Mouse (Mus musculus): ENCODE results near the gene Adcy2.
A peak's percentile ranks its signal among the peaks of the same experiment; 100 is the strongest.

The Adcy2 gene

DNA sequence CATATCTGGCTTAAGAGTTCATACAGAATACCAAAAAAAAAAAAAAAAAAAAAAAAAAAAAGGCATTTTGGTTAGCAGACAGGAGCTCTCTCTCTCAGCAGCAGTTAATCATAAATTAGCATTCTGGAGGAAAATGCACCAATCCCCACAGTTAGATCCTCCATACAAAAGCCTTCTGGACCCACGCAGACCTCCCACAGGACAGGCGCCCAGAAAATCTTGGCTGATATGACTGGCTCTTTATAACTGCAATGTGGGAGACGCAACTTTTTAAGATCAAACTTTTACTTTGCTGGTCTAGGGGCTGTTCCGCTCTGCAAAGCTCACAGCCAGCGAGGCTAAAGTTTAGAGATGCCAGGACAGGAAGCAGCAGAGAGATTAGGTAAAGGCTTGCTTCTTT lies 37.8 kb downstream of the Adcy2 start:
- no peak for DNase-seq (ENCODE audit: low read depth, low spot score)

DNA sequence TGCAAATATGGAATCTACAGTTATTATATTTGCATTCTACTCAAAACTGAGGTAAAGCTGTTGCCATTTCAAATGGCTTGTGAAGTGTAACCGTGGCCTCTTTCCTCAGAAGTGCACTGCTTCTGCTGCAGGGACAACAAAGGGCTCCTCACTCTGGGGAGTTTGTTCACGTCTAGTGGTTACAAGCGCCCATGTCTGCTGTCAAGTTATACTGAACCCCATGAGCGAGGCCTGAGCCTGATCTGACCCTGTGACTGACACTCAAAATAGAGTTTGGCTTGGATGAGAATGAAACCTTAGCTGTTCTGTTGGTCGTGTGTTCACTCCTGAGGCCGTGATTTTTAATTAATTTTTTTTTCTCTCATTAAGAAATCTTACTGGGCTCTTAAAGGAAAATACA lies 38.8 kb downstream of the Adcy2 start:
- DNase-seq (ENCODE audit: low read depth, low spot score), result no peak

GRCm38 (mm10) chr13:68959406-68959805 lies 39.9 kb downstream of the Adcy2 start:
- no peak for DNase-seq (ENCODE audit: low read depth, low spot score)

DNA sequence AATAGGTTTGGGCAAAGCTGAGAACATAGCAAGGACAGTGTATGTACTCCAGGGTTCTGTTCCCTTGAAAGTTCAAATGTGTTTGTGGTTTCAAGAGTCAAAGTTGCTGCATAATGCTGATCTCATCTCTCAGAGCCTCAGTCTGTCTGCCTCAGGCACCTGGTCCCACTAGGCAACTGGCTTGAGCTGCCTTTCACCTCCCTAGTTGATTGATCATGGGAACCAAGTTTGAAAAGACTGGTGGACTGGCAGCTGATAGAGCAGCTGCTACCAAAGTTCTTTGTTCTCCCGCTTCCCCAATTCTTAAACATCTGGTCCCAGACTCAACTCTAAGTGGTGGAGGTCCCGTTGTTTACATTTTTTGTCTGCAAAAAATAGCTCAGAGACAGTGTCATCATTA lies 56.6 kb downstream of the Adcy2 start:
- DNase-seq (ENCODE audit: low read depth, low spot score), result no peak

DNA sequence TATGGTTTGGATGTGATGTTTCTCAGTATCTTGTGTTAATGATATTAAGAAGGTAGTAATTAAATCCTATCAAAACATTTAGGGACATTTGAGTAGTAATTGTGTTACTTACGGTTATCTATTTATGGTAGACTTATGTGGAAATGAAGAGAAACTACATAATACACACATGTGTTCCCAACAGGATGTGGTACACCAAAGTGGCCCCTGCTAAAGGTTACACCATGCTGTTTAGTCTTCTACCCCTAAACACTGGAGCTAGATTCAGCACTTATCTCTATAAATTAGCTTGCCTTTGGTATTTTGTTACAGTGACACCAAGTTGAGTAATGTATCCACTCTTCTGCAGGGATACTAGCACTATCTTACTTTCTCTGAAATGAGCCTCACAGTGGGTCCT lies 57.9 kb downstream of the Adcy2 start:
- DNase-seq (ENCODE audit: low read depth, low spot score), result no peak

GRCm38 (mm10) chr13:68932283-68932647 lies 67.1 kb downstream of the Adcy2 start:
- DNase-seq (ENCODE audit: low read depth, low spot score), result no peak

DNA sequence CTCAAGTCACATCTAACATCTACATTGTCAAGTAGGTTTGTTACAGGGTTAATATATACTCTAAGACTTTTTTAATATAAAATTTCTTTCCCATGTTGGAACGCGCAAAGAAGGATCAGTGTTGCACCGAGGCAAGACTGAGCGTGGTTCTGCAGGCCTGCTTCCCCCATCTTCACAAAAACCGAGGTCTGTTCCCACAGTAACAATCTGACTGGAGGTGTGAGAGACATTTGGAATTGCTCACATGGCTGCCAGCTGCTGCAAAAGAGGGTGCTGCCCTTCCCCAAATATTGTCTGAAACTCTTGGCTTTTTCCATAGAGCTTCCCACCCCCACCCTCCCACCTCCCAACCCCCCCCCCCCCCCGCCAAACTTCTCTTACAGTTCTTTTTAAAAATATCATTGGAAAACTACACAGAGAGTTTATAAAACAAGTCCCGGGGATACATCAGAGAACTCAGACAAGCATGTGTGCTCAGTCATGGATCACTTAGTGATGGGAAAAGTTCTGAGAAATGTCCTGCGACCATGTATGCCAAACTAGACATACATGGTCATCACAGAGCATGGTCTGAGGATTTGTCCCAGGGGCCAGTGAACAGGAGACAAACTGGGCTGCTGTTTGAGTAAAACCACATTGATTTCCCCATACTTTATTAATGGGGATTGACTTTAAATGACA lies 67.6 kb downstream of the Adcy2 start:
- DNase-seq (ENCODE audit: low read depth, low spot score), result no peak

DNA sequence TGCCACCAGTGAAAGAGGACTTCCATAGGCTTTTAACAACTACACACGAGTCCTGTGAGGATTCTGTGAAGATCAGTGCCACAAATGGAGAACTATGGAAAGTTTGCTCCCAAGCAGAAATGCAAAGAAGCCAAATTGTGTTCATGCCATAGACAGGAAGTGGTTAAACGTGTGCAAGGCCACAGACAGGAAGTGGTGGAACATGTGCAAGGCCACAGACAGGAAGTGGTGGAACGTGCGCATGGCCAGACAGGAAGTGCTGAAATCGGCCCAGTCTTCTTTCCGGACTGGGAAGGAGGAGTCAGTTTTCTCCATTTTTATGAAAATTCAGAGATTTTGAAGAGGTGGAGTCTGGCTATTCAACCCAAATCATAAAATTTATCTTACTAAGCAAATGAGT lies 70.9 kb downstream of the Adcy2 start:
- peak; percentile 16 for DNase-seq (ENCODE audit: low read depth, low spot score)

GRCm38 (mm10) chr13:68913666-68914288 lies 85.6 kb downstream of the Adcy2 start:
- no peak for DNase-seq (ENCODE audit: low read depth, low spot score)

DNA sequence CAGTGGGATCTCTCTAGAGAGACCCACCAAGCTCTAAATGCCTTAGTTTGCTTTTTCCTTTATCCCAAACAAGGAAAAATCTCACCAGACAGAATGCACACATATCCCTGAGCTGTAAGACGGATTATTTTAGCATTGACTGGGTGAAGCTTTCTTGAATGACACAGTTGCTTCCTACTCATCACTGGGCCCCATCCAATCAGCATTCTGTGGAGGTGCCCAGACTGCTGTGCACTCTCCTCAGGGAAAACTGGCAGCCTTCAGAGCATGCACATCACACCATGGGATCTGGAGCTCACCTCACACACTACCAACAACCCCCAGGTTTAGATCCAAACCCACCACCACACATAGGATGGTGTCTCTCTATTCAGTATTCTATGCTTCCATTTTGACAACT lies 92.7 kb downstream of the Adcy2 start:
- no peak for DNase-seq (ENCODE audit: low read depth, low spot score)

DNA sequence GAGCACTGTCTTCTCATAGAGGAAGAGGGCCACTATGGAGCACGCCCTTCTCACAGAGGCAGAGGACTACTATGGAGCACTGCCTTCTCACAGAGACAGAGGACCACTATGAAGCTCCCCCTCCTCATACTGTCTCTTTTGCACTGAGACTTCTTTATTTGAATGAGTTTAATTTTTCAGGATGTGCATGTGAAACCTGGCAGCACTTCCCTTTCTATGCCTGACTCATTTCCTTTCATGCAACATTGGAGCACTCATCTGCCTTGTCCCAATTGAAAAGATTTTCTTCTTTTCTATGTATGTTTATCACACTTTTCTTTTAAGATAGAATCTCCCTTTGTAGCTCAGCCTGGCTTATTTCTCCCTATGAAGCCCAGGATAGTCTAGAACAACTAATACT lies 96.6 kb downstream of the Adcy2 start:
- no peak for DNase-seq (ENCODE audit: low read depth, low spot score)

- DNase-seq (ENCODE audit: low read depth, low spot score), result no peak
Measured at GRCm38 (mm10) chr13:68889929-68890593, 109.3 kb downstream of the Adcy2 start.

DNA sequence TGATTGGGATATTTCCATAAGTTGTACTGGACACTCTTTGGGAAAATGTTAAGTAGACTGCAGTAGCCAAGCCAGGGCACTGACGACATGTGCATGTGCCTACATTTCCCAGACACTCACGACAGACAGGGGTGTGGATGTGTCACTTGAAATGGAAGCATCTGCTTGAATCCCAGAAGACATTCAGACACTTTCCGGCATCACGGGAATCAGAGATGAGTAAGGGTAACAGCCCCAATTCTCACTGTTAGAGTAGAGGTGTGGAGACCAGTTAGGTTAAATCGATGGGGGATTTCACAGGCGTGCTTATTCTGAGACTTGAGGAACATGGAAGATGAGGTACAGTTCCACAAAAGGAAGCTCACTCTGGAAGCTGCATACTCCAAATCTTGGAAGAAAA lies 130.6 kb downstream of the Adcy2 start:
- DNase-seq (ENCODE audit: low read depth, low spot score), result no peak

DNA sequence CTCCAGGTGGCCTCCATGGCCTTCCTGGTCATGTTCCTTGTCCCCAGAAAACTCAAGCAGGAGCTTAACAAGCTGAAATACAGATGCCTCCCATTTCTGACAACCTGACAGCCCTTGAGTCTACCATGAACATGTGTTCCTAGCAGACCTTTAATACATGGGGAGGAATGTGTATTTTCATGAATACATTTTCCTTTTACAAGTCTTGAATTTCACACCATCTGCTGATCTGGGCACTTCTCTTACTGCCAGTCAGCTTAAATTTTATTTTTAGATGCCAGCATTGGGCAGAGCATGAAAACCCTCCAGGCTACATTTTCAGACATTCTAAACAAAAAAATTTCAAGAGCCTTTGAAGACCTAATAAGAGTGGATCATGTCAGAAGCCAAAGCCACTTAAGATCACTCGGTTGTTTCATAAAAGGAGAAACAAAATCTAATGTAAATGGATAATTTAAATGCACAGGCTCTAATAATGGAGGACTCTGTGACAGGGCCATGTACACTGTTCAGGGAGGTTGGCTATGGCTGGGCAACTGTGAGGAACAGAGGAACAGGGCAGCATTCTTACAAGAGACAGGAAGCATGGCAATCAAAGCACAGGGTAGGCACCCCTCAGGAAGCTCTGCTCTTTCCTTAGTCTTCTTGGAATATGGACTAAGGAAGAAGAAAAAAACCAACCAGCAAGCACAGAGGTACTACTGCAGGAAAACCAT lies 131.2 kb downstream of the Adcy2 start:
- DNase-seq (ENCODE audit: low read depth, low spot score), result no peak

DNA sequence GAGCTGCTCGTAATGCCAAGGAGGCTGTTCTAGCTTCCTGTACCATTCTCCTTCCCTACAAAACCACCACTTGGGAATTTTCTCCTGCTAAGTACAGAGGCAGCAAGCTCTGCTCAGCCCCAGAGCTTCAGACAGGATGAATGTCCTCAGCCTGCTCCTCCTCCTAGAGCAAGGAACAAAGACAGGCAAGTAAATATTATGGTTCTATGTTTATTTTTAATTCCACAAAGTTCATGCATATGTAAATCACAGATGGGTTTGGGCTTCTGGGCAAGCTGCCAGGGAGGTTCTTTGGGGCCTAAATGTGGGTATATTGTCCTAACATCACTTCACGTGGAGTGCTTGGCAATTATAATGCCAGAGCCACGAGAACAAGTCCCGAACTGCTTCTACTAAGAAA lies 139.3 kb downstream of the Adcy2 start:
- DNase-seq (ENCODE audit: low read depth, low spot score), result no peak

DNA sequence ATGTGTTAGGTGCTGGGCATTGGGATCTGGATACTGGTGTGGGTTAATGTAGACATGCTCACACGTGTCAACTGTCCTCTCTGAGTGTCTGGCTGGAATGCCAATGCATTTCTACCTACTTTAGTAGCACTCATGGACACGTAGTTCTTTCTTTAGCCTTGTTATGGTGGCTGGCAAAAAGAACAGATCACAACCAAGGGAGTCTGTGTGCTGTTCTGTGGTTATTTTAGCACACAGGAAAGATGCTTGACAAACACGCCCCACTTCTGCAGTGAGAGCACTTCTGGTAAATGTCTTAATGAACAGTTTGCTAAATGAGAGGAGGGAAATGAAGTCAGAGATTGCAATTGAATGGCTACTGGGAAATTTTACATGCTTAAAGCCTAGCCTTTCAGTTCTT lies 151.1 kb downstream of the Adcy2 start:
- DNase-seq (ENCODE audit: low read depth, low spot score), result no peak

DNA sequence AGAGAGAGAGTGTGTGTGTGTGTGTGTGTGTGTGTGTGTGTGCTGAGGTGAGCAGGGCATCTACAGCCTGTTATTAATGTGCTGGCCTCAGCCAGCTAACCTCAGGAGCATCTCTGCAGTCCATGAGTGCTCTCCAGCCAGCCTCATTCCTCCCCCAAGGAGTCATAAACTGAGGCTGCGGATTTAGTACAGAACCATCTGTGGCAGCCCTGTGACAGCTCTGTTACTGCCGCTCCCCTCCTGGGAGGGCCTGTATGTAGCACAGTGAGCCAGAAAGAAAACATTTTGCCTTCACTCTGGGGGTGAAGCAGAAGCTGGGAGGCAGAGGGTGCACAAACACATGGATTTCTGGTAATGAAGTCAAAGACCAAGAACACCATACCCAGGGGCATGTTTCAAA lies 159.8 kb downstream of the Adcy2 start:
- no peak for DNase-seq (ENCODE audit: low read depth, low spot score)

GRCm38 (mm10) chr13:68836183-68836582 lies 163.2 kb downstream of the Adcy2 start:
- DNase-seq (ENCODE audit: low read depth, low spot score), result no peak

DNA sequence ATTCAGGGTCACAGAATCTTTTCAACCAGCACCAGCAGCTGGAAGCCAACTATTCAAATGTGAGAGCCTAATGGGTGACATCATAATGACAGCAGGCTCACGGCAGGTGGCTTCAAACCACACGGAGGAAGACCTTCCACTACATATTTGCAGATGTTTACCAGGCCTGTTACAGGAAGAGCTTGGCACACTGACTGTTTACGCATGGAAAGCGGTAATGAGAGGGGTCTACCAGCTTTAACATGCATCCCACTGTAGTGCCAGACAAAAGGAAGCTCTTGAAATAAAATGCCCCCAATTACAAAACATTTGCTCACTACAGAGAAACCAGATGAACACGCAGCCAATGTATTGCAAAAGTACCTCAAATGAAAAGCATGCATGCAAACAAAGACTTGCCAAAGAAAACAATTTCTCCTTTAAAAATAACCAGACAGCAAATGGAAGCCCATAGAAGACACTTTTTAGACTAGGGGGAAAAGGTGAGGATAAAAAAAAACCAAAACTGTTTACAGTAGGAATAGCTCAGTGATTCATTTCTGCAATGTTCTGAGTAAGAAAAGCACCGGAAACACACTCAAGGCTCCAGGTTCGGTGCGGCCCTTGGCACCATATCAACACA lies 163.8 kb downstream of the Adcy2 start:
- DNase-seq (ENCODE audit: low read depth, low spot score), result peak; percentile 14

GRCm38 (mm10) chr13:68832141-68832540 lies 167.2 kb downstream of the Adcy2 start:
- no peak for DNase-seq (ENCODE audit: low read depth, low spot score)

- DNase-seq (ENCODE audit: low read depth, low spot score), result no peak
Measured at GRCm38 (mm10) chr13:68830030-68830759, 169.1 kb downstream of the Adcy2 start.

Measured in R1 (cell line).